Mouse (Mus musculus) thymus, postnatal 25 days (tissue): ENCODE measurements around the gene Rpl23.
"Not testable (repeated sequence)": the region's sequence is repeated elsewhere in the genome, so short reads cannot be mapped to it uniquely, and the experiment has no call there.

Source experiments
- DNase-seq: peaks from one replicate; pipeline ENCODE4 v3.0.0; 2022

The Rpl23 gene

DNA sequence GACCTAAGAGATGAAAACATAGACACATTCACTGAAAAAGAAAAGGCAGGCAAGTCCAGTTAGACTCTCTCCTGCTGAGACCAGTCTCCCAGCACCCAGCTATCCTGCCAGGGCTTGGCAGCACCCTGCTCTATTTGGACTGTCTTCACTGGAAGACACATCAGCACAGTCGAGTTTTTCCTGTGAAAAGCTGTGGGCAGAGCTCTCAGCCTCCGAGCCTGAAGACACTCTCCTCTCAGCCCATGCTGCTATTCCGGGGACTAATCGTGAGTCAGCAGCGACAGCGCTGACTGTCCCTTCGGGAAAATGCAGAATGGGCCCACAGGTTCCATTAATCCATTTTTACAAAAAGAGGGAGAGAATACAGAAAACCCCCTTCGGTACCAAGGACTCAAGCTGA, 29.0 kb downstream of the Rpl23 start:
- DNase-seq = no peak

DNA sequence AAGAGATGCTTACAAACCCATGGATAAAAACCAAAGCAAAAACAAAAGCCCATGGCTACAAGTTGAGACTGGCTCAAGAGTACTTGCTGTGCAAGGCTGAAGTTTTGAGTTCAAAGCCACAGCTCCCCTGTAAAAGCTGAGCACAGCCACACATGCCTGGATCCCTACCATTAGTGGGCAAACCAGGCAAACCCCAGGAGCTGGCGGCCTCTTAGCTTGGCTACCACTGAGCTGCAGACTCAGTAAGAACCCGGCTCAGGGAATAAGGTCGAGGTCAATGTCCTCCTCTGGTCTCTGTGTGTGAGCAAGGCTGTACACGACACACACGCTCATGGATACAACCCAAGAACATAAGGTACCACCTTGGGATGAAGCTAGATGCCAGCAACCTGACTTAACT, 33.7 kb downstream of the Rpl23 start:
- no peak for DNase-seq

DNA sequence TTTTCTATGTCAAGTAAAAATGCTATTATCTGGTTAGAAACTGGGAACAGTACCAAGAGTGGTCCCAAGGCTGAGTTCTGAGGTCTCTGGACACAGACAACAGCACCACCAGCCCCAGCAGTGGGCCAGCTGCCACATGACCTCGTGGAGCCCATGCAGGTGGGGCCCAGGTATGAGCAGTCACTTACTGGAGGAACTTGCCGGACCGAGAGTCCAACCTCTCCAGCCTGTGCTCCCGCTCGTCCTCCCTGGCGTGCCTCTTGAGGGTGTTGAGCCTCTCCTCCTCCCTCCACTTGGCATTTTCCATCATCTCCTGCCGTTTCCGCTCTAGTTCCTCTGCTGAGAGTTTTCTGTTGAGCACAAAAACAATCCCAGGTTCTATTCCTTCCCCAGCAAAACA, 34.5 kb downstream of the Rpl23 start:
- DNase-seq = no peak

DNA sequence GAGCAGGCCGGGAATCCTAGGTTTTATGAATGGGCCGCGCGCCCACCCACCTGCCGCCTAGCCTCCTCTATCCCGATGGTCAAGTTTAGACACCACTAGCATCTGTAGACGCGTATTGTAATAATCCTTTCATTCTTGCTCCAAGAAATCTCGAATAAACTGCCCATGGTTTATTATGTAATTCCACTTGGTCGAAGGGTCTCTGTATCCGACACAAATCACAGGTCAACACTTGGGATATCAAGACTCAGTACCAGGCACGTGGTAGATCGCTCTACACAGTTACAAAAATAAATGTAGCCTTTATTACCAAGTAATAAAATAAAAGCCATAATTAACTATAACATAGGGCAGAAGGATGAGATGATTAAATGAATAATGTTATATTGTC, 36.9 kb downstream of the Rpl23 start:
- no peak for DNase-seq

DNA sequence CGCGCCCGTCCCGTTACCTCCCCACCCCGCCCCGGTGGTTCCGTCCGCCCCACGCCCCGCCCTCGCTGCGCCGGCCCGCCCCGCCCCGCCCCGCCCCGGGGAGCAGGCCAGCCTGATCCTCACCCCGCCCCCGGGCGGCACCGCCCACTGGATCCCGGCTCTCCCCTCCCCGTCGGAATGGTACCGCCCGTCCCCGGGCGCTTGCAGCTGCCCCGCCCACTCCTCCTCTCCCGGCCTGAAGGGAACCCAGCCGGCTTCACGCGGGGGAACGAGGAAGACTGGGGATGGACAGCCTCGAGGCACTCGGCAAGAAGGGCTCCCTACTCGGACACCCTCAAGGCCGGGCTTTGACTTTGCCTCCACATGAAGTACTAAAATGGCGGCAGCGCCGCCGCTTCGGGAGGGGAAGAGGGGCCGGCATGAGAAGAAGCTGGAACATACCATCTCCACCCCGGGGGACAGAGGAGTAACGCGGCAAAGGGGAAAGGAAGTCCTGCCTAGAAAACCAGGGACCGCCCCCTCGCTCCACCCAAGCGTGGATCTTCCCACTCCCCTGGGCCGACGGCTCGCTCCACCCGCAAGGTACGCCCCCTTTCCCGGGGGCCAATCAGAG, 37.4 kb downstream of the Rpl23 start:
- peak; percentile 99 for DNase-seq

DNA sequence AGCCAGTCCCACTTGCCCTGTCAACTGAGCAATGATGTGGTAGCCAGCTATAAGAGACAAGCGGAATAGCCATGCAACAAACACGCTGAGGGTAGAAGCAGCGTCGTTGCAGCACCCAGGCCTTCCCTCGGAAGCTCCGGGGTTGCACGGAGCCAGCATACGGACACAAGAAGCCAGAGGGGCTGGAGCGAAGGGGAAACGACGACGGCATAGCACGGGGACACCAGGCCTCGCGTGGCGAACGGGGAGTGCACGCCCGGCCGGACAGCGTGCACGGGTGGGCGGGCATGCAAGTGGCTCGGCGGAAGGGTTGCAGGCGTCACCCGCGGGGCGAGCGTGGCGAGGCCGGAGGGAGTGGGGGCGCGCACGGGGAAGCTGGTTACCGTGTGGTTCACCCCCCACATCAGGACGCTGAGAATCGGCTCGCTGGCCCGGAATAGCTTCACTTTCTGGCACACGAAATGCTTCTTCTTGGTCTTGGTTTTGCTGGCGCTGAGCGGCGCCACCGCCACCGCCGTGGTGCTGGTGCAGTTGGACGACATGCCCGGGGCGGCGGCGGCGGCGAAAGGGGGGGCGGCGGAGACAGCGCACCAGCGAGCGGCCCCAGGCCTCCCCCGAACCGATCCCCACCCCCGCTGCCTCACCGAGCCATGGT, 38.0 kb downstream of the Rpl23 start, which contains the start of gene Pip4k2b:
Gene Pip4k2b, minus strand, starts transcription at position 642 of the 655 bp plus-strand sequence.
- DNase-seq = no peak

DNA sequence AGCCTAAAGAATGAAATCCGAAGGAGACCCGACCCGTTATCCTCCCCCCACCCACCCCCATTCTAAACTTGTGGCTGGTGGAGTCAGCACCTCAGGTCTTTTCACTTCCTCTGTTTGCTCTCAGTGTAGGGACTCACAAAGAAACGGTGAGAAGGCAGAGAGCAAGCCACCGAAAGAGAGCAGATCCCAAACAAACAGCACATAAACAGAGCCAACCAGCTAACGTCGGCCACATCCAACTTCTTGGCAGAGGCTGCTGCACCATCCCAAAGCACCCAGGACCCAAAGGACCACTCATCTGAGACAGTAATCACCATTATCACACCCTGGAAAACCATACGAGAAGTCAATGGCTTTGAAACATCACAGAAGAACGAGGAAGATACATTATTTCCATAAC, 38.8 kb downstream of the Rpl23 start:
- DNase-seq = peak; percentile 43

DNA sequence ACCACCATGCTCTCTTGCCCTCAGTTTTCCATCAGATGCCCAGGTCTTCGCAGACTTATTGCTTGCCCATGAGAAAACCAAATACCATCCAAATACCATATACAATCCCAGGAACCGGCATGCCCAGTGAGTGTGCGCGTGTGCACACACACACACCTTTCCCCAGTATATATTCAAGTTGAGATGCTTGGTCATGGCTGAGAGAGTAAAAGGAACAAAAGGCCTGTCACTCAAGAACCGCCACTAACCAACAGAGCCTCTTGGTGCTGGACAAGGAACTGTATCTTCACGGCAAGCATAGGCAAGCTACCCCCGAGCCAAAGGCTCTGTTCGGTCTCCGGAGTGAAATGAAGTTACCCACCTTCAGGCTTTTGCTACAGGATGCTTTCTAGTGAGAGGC, 39.6 kb downstream of the Rpl23 start:
- DNase-seq = no peak

DNA sequence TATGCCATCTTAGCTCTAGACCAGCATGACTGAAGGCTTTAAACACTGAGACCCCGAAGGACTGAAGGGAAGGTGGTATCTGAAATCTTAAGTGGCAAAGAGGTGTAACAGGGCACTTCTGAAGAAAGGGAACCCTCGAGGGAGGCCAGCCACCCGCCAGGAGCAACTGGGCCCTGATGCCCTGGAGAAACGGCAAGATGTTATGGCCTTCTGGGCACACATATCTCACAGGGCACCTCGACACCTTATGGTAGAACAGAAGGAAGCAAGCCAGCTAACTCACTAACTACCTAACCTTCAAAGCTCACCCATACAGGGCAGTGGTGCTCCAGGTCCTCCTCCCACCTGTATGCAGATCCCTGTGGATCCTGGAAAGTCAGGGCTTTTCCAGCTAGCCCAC, 40.1 kb downstream of the Rpl23 start:
- no peak for DNase-seq

DNA sequence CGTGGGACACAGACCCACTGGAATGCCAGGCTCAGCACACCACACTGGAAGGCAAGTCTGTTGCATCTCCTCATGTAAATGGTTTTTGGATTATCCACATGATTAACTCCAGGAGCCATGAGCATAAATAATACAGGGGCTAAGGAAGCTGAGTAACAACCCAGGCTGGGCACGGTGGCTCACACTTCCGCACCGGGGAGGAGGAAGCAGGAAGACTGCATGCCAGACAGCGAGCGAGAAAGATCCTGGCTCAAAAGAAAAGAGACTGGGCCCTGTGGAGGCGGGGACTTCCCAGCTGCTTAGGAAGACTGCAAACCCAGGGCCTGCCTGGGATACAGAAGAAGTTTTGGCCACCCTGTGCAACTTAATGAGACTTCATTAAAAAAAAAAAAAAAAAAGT, 42.0 kb downstream of the Rpl23 start:
- DNase-seq = peak; percentile 46

DNA sequence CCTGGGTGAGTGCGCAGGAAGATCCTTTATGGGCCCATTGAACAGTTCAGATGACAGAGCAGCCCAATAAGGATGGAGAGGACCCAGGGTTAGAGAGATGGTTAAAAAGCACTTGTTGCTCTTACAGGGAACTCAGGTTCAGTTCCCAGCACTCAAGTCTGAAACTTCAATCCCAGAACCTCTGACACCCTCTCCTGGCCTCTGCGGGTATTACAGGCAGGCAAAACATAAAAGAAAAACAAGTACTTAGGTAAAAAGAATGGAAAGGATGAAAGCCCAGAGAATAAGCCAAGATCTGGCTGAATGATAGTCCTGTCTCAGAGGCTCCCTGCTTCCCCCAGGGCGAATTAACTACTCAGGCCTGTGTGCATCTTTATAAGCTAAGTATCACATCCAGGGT, 43.1 kb downstream of the Rpl23 start:
- DNase-seq = no peak

DNA sequence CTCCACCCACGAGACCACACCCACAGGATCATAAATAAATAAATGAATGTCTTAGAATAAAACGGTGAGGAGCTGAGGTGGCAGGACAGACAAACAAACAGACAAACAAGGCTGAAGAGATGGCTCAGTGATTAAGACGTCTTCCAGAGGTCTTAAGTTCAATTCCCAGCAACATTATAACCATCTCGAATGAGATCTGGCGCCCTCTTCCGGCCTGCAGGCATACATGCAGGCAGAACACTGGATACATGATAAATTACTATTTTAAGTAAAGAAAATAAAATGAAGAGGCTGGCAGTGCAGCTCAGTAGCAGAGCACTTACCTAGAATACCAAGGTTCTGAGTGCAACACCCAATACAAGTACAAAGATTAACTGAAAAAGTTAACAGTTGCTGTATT, 43.5 kb downstream of the Rpl23 start:
- DNase-seq = no peak

DNA sequence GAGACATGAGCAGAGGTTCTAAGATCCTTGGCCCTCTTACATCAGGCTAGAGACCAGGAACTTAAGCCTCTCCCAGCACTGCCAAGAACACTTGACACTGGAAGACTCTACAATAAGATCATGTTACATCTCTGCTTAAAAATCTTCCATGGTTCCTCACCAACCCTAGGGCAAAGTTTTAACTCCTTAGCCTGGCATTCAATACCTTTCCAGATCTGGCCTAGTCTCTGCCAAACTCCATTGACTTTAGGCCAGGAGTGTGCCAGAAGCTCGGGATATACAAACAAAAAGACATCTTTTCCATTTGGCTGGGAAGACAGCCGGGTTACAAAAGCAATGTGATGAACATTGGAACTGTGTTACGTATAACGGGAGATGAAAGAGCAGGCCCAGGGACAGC, 44.6 kb downstream of the Rpl23 start:
- DNase-seq = no peak

DNA sequence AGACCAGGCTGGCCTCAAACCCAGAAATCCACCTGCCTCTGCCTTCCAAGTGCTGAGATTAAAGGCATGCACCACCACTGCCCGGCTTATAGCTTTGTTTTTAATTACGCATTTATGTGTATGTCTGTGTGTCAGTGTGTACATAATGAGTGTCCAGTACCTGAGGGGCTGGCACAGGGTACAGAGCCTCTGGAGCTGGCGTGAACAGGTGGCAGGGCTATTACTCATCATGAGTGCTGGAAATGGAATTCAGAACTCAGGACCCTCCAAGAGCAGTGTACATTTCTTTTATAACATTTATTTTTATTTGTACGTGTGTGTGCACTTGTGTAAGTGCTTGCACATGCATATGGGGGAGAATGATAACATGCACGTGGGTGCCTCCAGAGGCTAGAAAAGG, 45.6 kb downstream of the Rpl23 start:
- DNase-seq = no peak

DNA sequence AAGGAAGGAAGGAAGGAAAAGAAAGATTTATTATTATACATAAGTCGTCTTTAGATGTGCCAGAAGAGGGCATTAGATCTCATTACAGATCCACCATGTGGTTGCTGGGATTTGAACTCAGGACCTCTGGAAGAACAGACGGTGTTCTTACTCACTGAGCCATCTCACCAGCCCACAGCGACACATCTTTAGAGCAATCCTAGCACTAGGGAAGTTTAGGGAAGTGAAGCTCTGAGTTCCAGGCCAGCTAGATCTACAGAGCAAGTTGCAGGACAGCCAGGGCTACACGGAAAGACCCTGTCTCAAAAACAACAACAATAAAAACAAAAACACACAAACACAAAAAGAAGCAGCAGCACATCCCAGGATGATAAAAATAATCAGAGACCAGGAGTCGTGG, 47.4 kb downstream of the Rpl23 start:
- not testable (repeated sequence) for DNase-seq

DNA sequence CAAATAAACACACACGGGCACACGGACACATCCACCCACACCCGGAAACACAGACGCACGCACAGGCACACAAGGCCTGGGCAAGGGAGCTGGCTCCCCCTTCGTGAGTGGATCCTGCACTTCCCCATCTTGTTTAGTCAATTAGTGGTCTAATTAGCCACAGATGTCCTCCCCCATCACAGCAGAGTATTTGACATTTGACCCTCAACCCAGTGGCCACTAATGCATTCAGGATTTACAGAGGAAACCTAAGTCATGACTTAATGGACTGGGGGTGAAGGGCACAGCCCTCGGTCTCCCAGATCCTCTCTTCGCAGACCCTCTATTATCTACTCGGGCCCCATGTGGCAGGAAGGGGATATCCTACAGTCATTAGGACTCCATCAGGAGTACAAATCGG, 48.5 kb downstream of the Rpl23 start:
- DNase-seq = no peak

DNA sequence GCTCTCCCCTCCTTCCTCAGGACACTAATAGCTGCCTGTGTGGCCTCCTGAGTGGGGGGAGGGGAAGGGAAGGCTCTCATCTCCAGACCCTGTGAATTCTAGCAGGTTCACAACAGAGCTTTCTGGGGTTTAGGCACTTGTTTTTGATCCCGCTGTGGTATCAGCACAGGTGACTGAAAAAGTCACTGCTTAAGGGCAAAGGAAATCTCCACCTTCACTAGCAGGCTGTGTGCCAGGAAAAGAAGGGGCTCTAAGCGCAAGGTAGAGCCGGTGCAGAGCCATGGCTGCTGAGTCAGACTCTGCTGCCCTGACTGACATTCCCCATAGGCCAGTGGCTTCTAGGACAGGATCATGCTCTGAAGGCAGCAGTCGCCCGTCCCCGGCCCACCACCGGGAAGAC, 53.5 kb downstream of the Rpl23 start:
- DNase-seq = no peak

DNA sequence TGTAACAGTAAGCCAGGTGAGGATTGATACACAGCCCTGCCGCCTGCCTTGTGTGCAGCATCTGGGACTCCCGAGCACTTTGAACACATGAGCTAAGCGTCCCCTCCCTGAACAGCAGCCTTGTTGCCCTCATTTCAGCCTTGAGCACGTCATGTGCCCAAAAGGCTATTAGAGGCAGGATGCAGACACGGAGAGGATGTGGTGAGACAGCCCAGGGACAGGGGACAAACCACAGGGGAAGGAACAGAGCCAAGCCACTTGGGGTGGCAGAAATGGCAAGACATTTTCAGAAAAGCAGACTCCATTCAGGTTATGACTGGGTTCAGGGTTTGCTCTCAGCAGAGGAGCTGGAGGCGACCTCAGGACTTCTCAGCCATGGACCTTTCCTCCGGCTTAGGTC, 53.9 kb downstream of the Rpl23 start:
- peak; percentile 52 for DNase-seq
